Comparison of ENCODE assay signal across 10 mouse cellular contexts in the genomic region with DNA sequence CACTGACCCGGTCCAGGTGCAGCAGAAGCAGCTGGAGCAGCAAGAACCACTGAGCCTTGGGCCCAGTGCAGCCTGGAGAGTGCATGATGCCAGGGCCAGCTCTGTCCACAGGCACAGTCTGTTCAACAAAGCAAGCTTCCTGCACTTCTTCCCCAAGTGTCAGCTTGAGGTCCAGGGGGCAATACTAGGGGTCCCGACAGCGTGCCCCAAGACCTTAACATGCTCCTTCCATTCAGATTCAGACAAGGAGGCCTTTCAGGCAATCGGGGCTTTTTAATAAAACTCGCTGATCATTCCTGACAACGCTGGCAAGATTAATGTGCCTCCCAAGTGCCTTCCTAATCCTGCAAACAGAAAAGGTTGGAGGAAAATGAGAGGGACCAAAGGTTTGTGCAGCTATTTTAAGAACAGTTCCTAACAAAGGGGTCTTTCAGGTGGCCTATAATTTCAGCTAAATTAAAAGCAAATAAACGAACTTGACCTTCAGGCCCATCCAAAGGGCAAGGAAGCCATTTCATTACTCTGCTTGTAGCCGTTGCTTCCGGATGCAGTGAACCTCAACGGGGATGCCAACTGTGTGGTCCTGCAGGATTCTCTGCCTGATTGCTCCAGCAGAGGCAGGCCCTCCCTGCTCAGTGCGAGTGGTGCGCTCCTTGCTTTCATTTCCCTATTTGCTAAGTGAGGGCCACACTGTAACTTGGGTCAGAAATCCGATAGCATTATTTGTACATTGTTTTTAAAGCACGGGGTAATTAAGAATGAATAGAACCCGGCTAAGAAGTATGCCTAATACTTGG. TPM values are rescaled to one million over a fixed set of nuclear protein-coding genes. Genes with fewer than 3 reads are reported as not detected.
DNase-seq lines count a peak whose midpoint lies in the region; ATAC-seq lines count a peak whose summit lies in the region.
"Had no signal": no experiment of that assay in that cellular context is flagged by ENCODE, and none has a peak within 500 bp of the region (broad histone marks: within the 10 kb centered on the region; RNA-seq: fewer than 3 reads in every experiment).

No protein-coding gene starts in this region.

- 22% methylated on average over 15 of the region's 15 CpGs for WGBS in forebrain, embryonic 11.5 days
- WGBS in forebrain, embryonic 15.5 days, result 15% methylated on average over 15 of the region's 15 CpGs
- WGBS in forebrain, embryonic 14.5 days, result 13% methylated on average over 15 of the region's 15 CpGs
- 29% methylated on average over 15 of the region's 15 CpGs for WGBS in neural tube, embryonic 13.5 days
- 70% methylated on average over 15 of the region's 15 CpGs for WGBS in heart, embryonic 10.5 days

- H3K36me3 ChIP-seq in forebrain, embryonic 11.5 days (ENCODE audit: control insufficient read depth, insufficient read depth, low read length), result no peaks in the 10 kb centered on the region
- H3K36me3 ChIP-seq in forebrain, embryonic 15.5 days, result no peaks in the 10 kb centered on the region
- no peaks in the 10 kb centered on the region for H3K36me3 ChIP-seq in forebrain, embryonic 14.5 days (ENCODE audit: control insufficient read depth, insufficient read depth, low read length)
- no peaks in the 10 kb centered on the region for H3K36me3 ChIP-seq in neural tube, embryonic 13.5 days
- peaks cover 22% of the 10 kb centered on the region for H3K36me3 ChIP-seq in heart, embryonic 10.5 days

- no peak overlapping the region for H3K9ac ChIP-seq in forebrain, embryonic 11.5 days (ENCODE audit: low read length)
- H3K9ac ChIP-seq in forebrain, embryonic 15.5 days (replicated peaks), result no peak overlapping the region
- H3K9ac ChIP-seq in forebrain, embryonic 14.5 days (ENCODE audit: low read length), result no peak overlapping the region
- H3K9ac ChIP-seq in neural tube, embryonic 13.5 days, result no peak overlapping the region

- no peak overlapping the region for H3K4me2 ChIP-seq in forebrain, embryonic 11.5 days (ENCODE audit: low read depth, low read length, severe bottlenecking)
- no peak overlapping the region for H3K4me2 ChIP-seq in forebrain, embryonic 15.5 days (replicated peaks)
- no peak overlapping the region for H3K4me2 ChIP-seq in forebrain, embryonic 14.5 days (ENCODE audit: low read length)
- H3K4me2 ChIP-seq in neural tube, embryonic 13.5 days, result no peak overlapping the region

- peak; percentile 66 for DNase-seq in forebrain, embryonic 11.5 days (ENCODE audit: low spot score)
- peak; percentile 43 for DNase-seq in forebrain, embryonic 14.5 days (ENCODE audit: low spot score)
- DNase-seq in kidney, postnatal 10 days, result peak; percentile 39
- no peak for DNase-seq in urinary bladder, adult 2 months (ENCODE audit: low spot score)
- DNase-seq in heart, embryonic 10.5 days (ENCODE audit: low spot score), result no peak
- no peak for DNase-seq in left cerebral cortex, adult 9 months (ENCODE audit: low spot score in 2 of 2)
- DNase-seq: liver had no signal

- no peak for ATAC-seq in forebrain, embryonic 11.5 days (replicated peaks; ENCODE audit: low FRiP score)
- ATAC-seq in forebrain, embryonic 15.5 days (replicated peaks), result no peak; the same call in 1 of the 2 replicates
- ATAC-seq in forebrain, embryonic 14.5 days, result no peak
- 0 out of 2 replicates have a peak, but pooled peaks have one; percentile 51 for ATAC-seq in neural tube, embryonic 13.5 days (ENCODE audit: low read depth)

- H3K4me1 ChIP-seq in forebrain, embryonic 11.5 days (replicated peaks; ENCODE audit: control insufficient read depth, insufficient read depth, low read length), result peaks cover 10% of the 10 kb centered on the region; the same call in 1 of the 2 replicates
- peaks cover 13% of the 10 kb centered on the region for H3K4me1 ChIP-seq in forebrain, embryonic 15.5 days
- peaks cover 11% of the 10 kb centered on the region for H3K4me1 ChIP-seq in forebrain, embryonic 14.5 days (ENCODE audit: control insufficient read depth, insufficient read depth, low read length)
- peaks cover 24% of the 10 kb centered on the region for H3K4me1 ChIP-seq in neural tube, embryonic 13.5 days (replicated peaks)
- peaks cover 10% of the 10 kb centered on the region for H3K4me1 ChIP-seq in heart, embryonic 10.5 days

- H3K9me3 ChIP-seq in forebrain, embryonic 11.5 days (ENCODE audit: control insufficient read depth, low read length), result no peaks in the 10 kb centered on the region
- H3K9me3 ChIP-seq in forebrain, embryonic 15.5 days, result no peaks in the 10 kb centered on the region
- H3K9me3 ChIP-seq in forebrain, embryonic 14.5 days (replicated peaks; ENCODE audit: control insufficient read depth, low read length), result no peaks in the 10 kb centered on the region
- H3K9me3 ChIP-seq in neural tube, embryonic 13.5 days, result no peaks in the 10 kb centered on the region
- H3K9me3 ChIP-seq in heart, embryonic 10.5 days, result no peaks in the 10 kb centered on the region

- no peak overlapping the region for H3K27ac ChIP-seq in forebrain, embryonic 11.5 days (ENCODE audit: low read depth, low read length)
- H3K27ac ChIP-seq in forebrain, embryonic 15.5 days (replicated peaks), result no peak overlapping the region
- H3K27ac ChIP-seq in forebrain, embryonic 14.5 days (ENCODE audit: low read depth, low read length), result no peak overlapping the region
- H3K27ac ChIP-seq in neural tube, embryonic 13.5 days (replicated peaks), result no peak overlapping the region
- H3K27ac ChIP-seq in heart, embryonic 10.5 days, result no peak overlapping the region; the same call in 1 of the 2 replicates

- H3K27me3 ChIP-seq in forebrain, embryonic 11.5 days (ENCODE audit: control insufficient read depth, insufficient read depth, low read length), result no peaks in the 10 kb centered on the region
- H3K27me3 ChIP-seq in forebrain, embryonic 15.5 days, result no peaks in the 10 kb centered on the region
- H3K27me3 ChIP-seq in forebrain, embryonic 14.5 days (replicated peaks; ENCODE audit: control insufficient read depth, insufficient read depth, low read length), result no peaks in the 10 kb centered on the region
- H3K27me3 ChIP-seq in neural tube, embryonic 13.5 days, result no peaks in the 10 kb centered on the region
- no peaks in the 10 kb centered on the region for H3K27me3 ChIP-seq in heart, embryonic 10.5 days (ENCODE audit: insufficient read depth, poor library complexity, severe bottlenecking)

- H3K4me3 ChIP-seq in forebrain, embryonic 11.5 days (ENCODE audit: low read depth, low read length), result no peak overlapping the region
- H3K4me3 ChIP-seq in forebrain, embryonic 15.5 days, result no peak overlapping the region
- H3K4me3 ChIP-seq in forebrain, embryonic 14.5 days (ENCODE audit: low read depth, low read length), result no peak overlapping the region
- no peak overlapping the region for H3K4me3 ChIP-seq in neural tube, embryonic 13.5 days
- H3K4me3 ChIP-seq in heart, embryonic 10.5 days, result no peak overlapping the region

RNA-seq across cellular contexts. Expression of a gene that starts 31.2 kb away (rescaled TPM):
- 5.0 and 5.5 TPM in 2 replicates for polyA plus RNA-seq in forebrain, embryonic 11.5 days (2014; fragmentation: Nextera tagmentation; extraction: Ambion mirVana)
- 1.7 TPM in 2 replicates for polyA plus RNA-seq in forebrain, embryonic 15.5 days (2015; fragmentation: Nextera tagmentation; extraction: Ambion mirVana)
- polyA plus RNA-seq in forebrain, embryonic 14.5 days (2014; fragmentation: Nextera tagmentation; extraction: Ambion mirVana), result 1.9 and 2.2 TPM in 2 replicates
- 1.8 and 2.3 TPM in 2 replicates for polyA plus RNA-seq in neural tube, embryonic 13.5 days (2015; fragmentation: Nextera tagmentation; extraction: Ambion mirVana)
- polyA plus RNA-seq in urinary bladder, adult 2 months (2012; rRNA removed), result 5.7 TPM in 2 replicates
- 9.8 and 12.4 TPM in 2 replicates for polyA plus RNA-seq in heart, embryonic 10.5 days (2016; fragmentation: Nextera tagmentation; extraction: Ambion mirVana)
- polyA plus RNA-seq: C2C12 had no signal

Comparison
In these comparisons a context has a peak if more than half of its experiments do, and no peak if none do; other contexts are left out.
1. DNase-seq: peak in forebrain, embryonic 11.5 days (single experiment), forebrain, embryonic 14.5 days (single experiment) and kidney, postnatal 10 days (single experiment); none in urinary bladder, adult 2 months (single experiment), heart, embryonic 10.5 days (single experiment) and left cerebral cortex, adult 9 months (0 of 2).